Mouse (Mus musculus) C2C12 (cell line): ENCODE measurements around the gene Gse1.

ENCODE experiments used
- CTCF ChIP-seq: IDR thresholded peaks from one replicate; pipeline ENCODE4 v1.5.1; 2011; ENCODE audit not compliant: control insufficient read depth, insufficient read depth, insufficient read length
- MAX ChIP-seq: IDR thresholded peaks from one replicate; pipeline ENCODE4 v1.6.1; 2011; ENCODE audit warnings: mild to moderate bottlenecking, control low read depth
- MYOG ChIP-seq: IDR thresholded peaks from one replicate; pipeline ENCODE4 v1.6.1; 2011; ENCODE audit not compliant: control insufficient read depth, insufficient read length; ENCODE audit errors: extremely low read depth

GRCm38 (mm10) chr8:120207364-120207763, 20.9 kb upstream of the Gse1 start:
- TF ChIP-seq CTCF = no peak
- no peak for TF ChIP-seq MYOG
- TF ChIP-seq MAX = no peak
